Mouse (Mus musculus) forelimb bud, embryonic 11.5 days (tissue): ENCODE measurements around the gene Ap4b1.
"Not testable (repeated sequence)": the region's sequence is repeated elsewhere in the genome, so short reads cannot be mapped to it uniquely, and the experiment has no call there.

Experiments used
- DNase-seq: peaks from one replicate; pipeline ENCODE4 v3.0.0-alpha.2; 2012; ENCODE audit warnings: low read depth, low spot score

The Ap4b1 gene

DNA sequence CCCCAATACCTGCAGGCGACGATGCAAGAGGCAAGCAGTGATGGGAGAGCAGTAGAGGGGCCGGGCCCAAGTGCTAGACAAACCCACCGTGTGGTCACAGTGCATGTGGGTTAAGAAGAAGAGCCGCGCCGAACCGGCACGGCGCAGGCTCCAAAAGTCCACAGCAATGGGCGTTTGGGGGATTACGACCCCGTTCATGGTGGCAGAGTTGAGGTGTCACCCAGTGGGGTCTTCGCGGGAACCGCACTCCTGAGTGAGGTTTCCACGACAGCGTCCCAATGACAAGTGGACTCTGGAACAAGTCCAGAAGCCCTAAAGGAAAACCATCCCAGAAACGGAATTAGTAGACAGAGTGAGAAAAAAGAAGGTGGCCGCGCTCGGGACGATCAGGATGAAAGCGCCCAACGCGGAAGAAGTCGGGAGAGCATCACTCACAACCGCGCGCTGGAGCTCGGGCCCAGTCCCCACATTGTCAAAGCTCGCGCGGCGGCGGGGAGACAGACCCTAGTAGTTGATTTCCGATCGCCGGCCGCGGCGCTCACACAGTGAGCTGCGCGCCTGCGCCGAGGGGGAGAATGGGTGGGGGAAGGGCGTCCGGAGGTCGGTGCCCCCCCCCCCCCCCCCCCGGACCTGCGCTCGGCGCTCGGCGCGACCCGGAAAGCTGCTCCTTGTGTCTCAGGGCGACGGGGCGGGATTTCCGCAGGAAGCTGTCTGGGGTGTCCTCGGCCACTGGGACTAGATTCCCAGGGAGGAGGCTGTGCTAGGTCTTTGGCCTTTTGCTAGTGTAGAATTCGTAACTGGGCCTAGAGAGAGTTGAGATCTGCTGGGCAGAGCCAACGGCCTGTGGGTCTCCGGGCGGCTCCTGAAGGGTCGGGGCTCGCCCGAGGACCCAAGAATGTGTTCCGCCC, at the start of gene Ap4b1, which contains the start of the genes Dclre1b and Gm43064:
Gene Ap4b1 (plus strand): TSS at position 630 of the 908 bp plus-strand sequence.
Gene Dclre1b (minus strand): TSS at position 554 of the 908 bp plus-strand sequence.
Gene Gm43064 (plus strand): TSS at position 683 of the 908 bp plus-strand sequence.
- peak; percentile 92 for DNase-seq

DNA sequence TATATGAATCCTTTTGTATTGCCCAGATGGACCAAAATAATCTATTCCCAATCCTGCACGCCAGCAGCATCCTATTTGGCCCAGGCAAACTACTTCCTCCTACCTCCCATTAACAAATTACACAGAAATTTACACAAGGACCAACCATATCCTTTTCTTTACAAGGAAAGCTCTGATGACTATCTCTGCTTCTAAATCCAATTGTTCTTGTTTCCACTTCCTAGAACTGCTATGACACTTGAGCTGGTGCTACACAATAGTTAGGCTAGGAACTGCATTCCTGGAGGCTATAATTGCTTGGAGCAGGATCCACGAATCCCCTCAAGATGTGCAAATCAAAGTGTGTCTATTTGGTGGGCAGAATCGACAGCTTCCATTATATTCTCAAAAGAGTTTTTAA, 42.5 kb upstream of the Ap4b1 start:
- DNase-seq: no peak

DNA sequence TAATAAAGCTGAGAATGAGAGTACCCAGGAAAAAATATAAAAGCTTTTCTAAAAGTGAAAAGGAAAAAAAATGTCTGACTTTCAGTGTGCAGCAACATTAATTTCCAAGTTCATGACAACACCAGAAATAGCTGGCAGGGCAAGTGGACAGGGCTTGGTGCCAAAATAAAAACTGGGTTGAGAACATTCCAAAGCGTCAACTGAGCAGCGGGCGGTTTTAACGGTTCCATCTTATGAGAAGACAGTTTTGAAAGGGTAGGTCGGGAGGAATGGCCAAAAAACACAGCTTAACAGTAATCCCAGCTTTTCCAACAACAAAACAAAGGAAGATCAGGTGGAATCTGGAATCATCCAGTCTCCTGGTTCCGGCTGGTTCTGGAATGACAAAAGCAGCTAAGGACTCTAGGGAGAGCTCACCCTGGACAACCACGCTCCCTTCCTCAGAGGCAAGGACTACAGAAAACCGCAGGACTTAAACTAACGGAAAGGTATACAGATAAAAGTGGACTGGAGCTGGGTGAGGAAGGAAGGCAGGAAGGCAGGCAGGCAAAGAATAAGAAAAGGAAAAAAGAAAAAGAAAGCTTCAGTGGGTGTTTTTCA, 37.7 kb upstream of the Ap4b1 start:
- DNase-seq: no peak

DNA sequence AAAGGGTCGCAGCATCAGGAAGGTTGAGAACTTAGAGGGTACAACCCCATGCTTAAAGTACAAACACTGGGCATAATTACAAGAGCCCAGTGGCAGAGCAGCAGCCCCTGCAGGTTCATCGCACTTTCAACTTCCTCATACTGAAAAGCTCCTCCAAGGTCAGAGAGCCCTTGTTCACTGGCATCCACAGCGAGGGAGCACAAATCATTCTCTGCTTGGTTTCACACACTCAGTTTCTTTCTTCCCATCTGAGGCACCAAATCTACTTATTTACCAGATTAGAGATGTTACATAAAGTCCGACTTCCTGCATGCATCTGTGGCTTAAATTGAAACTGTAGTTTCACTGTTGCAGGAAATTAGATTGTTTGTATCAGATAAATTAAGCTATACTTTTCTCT, 36.5 kb upstream of the Ap4b1 start:
- no peak for DNase-seq

DNA sequence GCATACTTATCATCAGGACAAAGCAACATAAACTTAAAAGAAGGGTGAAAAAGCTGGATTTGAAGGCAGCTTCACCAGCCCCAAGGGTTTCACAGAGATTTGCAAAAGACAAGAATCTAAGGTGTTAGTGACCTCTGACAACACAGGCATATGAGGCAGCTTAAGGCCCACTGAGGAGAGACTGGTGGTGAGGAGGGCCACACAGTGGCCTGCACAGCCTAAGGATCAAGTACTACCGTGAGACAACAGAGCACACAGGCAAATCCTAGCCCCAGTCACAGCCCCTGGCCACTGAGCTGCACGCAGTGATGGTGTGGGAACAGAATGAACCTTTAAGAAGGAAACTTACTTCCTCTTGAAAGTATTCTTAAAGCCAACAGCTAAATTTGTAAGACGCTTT, 35.8 kb upstream of the Ap4b1 start:
- no peak for DNase-seq

DNA sequence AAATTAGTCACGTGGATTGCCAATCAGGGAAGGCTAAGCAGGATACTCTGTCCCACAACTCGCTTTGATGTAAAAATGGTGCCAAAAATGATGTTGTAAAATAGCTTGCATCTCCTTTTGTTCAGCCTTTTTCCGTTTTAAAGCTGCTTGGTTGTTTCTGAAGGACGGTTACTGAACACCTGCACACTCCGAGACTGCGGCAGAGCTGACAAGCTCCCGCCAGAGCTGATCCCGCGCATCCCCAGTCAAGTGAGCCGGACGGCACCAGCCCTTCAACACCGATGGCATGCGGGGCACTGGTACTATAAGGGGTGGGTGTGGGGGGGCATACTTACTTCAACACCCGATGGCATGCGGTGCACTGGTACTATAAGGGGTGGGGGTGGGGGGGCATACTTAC, 35.3 kb upstream of the Ap4b1 start:
- DNase-seq: no peak

DNA sequence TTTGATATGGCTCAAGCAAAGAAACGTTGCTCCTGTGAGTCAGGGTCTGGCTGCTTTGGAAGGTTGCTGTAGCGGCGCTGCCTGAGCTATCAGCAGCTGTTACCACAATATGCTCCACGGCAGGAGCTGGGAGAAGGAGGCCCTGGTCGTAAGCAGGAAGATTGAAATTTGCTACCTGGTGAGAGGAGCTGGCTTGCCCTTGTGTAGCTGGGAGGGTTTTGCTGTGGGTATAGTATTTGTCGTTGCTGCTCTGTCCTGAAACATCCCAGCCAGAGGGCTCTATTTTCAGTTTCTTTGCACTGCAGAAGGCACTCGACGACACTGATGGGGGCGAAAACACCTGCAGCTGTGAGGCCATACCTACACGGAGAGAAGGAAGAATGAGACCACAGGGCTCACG, 31.4 kb upstream of the Ap4b1 start:
- no peak for DNase-seq

DNA sequence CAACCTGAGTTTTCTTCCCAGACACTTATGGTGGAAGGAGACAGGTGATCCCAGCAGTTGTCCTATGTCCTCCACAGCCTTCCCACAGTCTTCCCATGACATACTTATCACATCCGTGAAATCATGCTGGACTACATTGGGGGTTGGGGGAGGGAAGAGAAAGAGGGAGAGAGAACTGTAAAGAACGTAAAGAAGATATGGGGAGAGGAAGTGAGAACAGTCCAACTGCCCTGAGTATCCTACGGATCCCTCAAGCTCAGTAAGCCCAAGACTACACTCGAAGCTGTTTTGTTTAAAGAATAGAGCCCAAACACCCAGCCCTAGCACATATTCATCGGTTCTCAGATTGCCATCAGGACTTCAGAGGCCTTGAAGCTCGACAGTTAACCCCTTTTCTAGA, 30.7 kb upstream of the Ap4b1 start:
- no peak for DNase-seq

DNA sequence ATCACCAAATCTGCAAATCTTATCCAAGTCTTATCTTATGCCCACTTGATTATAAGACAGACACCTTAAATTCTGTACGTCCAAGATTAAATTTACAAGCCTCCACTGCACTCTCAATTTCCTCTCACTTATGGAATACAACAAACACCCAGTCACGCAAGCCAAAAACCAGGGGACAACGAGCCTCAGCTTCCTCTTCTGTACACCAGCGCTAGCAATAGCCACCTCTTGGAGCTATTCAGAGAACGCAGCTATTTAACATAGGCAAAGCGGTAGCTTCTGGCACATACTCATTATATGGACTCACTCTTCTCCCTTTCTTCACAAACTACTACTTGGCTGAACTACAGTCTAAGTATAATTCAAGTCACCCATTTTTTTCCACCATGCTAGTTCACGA, 30.1 kb upstream of the Ap4b1 start:
- DNase-seq: no peak

DNA sequence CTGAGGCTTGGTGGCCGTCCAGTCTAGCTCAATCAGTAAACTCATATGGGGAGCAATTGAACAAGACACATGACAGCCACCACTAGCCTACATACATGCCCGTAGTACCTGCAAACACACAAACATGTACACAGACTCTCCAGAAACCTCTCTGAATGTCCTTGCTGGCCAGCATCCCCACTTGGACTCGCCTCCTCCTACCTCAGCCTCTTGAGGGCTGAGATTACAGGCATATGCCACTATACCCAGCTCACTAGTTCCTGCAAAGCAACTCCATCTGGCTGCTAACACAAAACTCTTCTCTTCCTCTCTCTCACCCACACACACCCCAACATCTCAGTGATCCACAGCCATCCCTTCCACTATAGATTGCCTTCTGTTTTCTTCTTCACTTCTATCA, 29.0 kb upstream of the Ap4b1 start:
- no peak for DNase-seq

DNA sequence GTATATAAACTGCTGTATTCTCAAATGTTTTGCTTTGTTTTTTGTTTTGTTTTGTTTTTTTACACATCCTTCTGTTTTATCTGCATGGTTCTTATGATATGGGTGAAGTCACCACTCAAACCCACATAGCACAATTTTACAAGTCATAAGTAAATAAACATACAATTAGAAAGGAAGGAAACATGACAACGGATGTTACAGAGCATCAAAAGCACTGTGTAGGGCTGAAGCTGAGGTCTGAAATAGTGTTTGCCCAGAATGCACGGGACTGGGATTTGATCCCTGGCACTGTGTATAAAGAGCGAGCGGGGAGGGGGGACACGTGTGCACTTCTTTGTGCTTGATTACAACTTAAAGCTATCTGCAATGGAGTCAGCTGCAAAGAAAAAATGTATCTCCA, 28.5 kb upstream of the Ap4b1 start:
- DNase-seq: no peak

DNA sequence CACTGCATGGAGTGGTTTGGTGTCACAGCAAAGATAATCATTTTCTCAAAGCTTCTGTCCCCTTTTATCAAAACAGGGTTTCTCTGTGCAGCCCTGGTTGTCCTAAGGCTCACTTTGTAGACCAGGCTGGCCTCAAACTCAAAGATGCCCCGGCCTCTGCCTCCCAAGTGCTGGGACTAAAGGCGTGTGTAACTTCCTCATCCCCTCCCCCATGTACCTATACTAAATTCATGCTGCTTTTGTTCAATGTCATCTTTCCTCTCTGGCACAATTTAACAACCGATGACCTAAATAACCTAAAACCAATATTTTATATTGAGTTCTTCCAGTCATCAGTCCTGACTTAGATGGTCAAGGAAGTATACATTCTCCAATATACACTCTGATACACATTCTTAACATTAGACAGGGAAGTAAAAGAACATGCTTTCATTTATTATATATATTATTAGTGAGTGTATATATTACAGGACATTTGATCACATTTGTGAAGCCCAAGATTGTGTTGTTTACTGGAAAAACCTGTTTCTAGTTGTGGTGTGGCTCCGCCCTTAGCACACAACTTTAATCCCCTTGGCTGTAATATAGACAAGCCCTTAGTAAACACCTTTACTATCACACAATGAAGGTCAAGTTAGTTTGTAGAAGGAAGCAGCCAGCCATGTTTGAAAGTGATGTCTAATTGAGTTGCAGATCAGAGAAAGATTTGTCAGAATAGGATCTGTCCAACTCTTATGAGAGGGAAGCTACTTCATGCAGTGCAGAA, 26.3 kb upstream of the Ap4b1 start:
- no peak for DNase-seq

DNA sequence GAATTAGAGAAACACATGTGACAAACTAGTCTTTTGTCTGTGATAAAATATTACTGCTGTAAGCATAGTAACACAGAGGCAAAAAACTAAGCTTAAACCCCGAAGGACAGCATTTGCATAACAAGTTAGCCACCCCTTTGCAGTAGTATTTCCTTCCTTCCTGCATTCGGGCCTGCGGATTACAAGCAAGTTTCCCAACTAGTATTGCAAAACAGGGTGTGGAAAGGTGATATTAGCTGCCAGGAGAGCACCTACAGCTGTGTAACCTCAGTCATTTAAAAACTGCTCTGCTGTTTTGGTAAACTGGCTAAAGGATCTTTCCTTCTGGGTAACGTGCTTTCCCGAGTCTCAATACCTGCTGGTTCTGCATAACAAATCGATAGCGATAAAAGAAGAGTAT, 22.1 kb upstream of the Ap4b1 start:
- no peak for DNase-seq

DNA sequence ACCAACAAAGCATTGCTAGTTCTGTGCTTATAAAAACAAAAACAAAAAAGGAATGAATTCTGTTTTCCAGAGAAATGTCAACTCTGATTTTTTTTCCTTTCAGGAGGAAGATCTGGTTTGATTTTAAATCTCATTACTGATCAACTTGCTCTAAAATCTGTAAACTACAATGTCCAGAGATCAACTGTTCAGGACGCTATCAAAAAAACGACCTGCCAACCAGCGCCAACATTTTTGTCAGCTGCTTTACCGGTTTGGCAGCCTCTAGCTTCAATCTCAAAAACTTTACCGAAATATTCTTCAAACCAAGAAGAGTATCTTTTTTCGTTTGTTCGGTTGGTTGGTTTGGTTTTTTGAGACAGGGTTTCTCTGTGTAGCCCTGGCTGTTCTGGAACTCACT, 20.2 kb upstream of the Ap4b1 start:
- no peak for DNase-seq

DNA sequence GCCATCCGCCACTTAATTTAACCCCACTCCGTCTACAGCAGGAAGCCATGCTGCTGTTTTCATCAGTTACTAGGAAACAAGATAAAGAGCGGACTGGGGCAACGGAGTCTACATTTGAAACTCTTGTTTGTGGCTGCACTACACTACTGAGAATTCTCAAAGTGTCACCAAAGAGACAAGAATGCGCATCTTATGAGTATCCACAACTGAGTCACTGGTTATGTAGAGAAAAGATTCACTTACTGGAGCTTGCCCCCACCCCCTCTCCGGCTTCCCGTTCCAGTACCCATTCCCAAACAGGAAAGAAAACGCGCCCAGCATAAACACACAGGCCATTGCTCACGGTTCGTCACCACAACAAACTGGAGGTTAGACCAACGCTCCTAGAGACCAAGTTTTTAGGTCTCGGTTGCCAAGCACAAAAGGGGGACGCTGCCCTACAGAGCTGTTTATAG, 19.4 kb upstream of the Ap4b1 start:
- peak; percentile 40 for DNase-seq

DNA sequence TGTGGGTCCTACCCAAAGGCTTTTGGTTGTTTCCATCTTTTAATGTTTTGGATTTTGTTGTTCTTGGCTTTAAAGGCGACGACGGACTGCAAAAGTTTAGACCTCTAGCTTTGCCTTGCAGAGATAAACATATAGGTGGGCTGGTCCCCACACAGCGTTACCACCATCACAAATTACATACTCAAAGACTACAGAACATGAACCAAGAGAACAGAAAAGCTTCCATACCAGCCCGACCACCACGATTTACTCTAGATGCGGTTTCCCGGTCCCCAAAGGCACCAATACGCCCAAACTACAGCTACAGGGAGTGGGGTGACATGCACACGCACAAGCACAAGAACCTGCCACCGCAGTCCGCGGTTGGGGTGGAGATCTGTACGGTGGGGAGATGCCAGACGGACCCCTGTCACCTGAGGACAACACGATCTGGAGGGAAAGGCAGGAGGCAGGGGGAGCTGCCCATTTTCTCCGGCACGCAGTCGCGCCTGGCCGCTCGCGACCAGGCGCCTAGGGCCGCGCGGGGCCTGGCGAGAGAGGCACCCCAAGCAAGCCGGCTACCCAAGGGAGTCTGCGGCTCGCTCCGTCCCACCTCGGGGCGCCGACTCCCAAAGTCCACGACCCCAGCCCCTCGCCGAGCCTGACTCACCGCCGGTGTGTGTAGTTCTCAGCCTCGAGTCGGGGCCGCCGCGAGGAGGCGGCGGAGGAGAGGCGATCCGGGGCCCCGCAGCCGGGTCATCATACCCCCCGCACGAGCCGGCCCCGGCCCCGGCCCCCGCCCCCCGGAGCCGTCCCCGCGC, 18.8 kb upstream of the Ap4b1 start:
- DNase-seq: peak; percentile 12

DNA sequence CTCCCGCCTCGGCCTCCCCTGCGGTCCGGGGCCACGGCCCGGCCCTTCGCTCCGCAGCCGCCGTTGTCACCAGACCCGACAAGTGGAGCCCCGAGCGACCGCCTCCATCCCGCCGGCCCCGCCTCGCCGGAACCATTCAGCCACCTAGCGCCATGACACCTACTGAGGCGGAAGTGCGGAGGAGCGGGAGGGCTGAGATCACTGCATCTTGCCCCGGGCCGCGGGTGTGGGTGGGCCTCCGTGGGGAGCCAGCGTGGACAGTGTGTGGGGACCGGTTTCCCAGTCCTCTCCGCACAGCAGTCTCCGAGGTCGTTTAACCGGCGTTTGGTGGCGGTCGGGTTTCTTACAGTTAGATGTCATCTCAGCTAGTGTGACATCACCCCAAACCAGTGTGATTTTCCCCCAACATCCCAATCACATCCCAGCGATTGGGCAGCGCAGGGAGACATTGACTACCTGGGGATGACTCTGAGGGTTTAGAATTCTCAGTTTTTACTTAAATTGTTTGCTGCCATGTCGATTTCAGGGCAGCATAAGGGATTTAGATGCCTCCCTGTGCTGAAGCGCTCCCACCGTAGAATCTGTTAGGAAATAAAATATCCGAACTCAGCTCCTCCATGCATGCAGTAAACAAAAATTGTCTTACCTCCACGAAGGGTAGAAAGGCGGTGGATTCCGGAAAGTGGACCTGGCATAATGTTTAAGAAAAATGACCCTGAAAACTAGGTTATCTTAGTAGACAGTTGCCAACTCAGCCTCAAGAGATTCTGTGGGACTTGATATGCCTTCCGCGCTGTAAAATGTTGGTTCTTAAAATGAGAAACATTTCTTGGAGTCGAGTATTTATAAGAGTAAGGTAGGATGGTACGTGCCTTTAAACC, 17.9 kb upstream of the Ap4b1 start, which contains the start of gene Hipk1:
Gene Hipk1 (minus strand): TSS at position 334 of the 881 bp plus-strand sequence.
- DNase-seq: peak; percentile 82

DNA sequence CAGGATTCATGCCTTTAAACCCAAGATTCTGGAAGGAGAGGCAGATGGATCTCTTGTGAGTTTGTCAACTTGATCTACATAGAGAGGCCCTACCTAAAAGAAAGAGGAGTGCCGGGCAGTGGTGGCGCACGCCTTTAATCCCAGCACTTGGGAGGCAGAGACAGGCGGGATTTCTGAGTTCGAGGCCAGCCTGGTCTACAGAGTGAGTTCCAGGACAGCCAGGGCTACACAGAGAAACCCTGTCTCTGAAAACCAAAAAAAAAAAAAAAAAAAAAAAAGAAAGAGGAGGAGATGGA, 17.3 kb upstream of the Ap4b1 start:
- not testable (repeated sequence) for DNase-seq

DNA sequence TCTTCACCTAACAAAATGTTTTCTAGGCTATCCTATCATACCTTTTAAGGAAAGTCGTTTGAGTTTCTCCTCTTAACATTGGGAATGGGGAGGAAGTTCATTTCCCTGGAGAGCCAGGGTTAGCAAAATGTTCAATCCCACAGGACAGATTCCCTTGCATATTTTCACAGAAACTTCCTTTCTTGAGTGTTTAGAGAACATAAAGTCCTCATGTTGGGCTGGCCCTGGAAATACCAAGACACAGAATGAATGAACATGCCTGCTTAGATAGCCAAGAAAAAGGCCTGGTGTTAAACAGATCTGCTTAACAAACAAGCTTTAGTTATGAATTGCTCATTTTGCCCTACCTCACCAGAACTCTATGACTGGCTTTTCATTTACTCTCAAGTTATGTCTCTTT, 16.8 kb upstream of the Ap4b1 start:
- DNase-seq: no peak

DNA sequence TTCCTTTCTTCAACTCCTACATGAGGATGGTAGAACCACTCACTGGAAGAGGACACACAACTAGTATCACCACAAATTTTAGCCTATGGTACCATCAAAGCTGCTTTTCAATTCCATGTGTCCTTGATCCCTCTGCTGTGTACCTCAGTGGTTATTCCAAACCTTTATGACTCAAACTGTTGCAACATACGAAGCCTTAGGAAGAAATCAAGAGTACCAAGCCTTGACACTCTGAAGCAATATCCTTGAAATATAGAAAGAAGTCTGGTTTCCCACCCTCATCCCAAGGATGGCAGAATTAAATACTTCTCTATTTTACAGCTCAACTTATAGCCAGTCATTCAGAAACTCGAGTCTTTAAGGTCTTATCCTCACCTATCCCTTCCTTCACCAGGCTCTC, 12.9 kb upstream of the Ap4b1 start:
- DNase-seq: no peak

DNA sequence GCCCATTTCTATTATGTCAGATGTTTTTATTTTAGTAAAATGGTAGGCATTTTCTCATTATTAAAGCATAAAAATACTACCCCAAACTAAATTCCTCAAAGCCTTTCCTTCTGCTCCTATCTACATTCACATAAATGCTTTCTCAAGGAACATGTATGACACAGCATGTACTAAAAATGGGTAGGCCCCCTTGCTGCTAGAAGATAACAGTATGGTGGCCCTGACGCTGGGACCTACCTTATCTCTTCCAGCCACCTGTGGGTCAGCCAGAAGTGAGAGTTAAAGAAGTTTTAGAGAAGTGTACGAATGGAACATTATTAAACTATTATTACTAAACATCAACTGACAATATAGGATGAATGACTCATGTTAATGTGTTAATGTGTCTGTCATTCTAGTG, 9.8 kb upstream of the Ap4b1 start:
- no peak for DNase-seq
